Mouse (Mus musculus): ENCODE results near the gene Hpse2.

DNA sequence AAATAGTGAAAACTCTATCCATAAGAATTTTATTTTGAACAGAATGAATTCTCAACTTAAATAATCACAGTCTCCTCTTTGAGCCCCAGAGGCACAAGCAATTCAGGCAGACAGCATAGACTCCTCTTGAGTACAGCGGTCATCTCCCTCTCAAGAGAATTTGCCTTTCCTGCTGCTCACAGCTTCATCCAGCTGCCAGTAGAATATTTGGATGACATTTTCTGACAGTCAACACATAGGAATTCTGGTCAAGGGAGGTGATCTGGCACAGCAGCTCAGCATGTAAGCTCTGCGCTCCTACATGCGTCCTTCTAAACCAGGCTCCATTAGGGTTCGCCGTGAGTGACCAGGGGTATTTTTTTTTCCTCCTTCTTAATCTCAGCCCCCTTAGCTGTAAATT lies 232.6 kb downstream of the Hpse2 start:
- TF ChIP-seq POLR2A (IDR thresholded peaks at IDR 0.05; ENCODE audit: insufficient read depth, low read length) (no peak), CTCF (IDR thresholded peaks at IDR 0.05; ENCODE audit: low read depth, low read length) (no peak)
